Mouse (Mus musculus): ENCODE data around the gene Ssbp4.

The Ssbp4 gene

GRCm38 (mm10) chr8:70551558-70552161 is 57.0 kb downstream of the Ssbp4 start:
- DNase-seq (ENCODE audit: low spot score in 2 of 2) = no peak

- DNase-seq (ENCODE audit: low spot score in 2 of 2) = no peak
Observed at GRCm38 (mm10) chr8:70549412-70550184, 59.1 kb downstream of the Ssbp4 start.

- DNase-seq (ENCODE audit: low spot score in 2 of 2) = no peak
Observed at GRCm38 (mm10) chr8:70547762-70548161, 60.9 kb downstream of the Ssbp4 start.

Measured in frontal cortex, postnatal 36 days (tissue).